Mouse (Mus musculus) large intestine, adult 2 months (tissue): ENCODE data around the gene Coch. TPM values are rescaled to one million over a fixed set of nuclear protein-coding genes. Genes with fewer than 3 reads are reported as not detected.
A peak's percentile ranks its signal among the peaks of the same experiment; 100 is the strongest.
"Not testable (repeated sequence)": the region's sequence is repeated elsewhere in the genome, so short reads cannot be mapped to it uniquely, and the experiment has no call there.

Experiments
- DNase-seq: peaks from one replicate; pipeline ENCODE4 v3.0.0-alpha.2; 2012; ENCODE audit warnings: low read depth, low spot score
- WGBS: fragments of 180-500 bp; shearing (Covaris S2); methylation state at CpG from one replicate; pipeline ENCODE4 v1.1.7; 2018; 5-methylcytosine and 5-hydroxymethylcytosine counted together
- polyA plus RNA-seq: library from polyadenylated mRNA; depleted of rRNA; stranded (reverse); fragments of >200 nt; gene quantifications from 2 replicates; pipeline ENCODE4 v1.2.3, GENCODE M21; 2012; rRNA removed

The Coch gene
- polyA plus RNA-seq, 1 experiment = 0.38 TPM

DNA sequence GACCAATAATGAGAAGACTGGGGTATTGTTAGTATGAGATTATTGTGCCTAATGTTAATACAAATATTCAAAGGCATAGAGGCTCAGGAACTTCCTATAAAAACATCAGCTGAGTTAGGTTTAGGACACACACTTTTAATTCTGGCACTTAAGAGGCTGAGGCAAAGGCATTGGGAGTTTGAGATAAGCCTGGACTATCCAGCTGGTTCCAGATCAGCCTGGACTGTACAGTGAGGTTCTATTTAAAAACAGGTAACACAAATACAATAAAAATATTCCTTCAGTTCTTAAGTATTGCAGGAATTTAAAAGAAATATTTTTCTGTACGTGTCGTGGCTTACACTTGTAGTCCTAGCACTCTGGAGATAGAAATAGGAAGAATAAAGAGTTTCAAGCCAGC, 43.1 kb downstream of the Coch start:
- no peak for DNase-seq
- WGBS = 86% methylated on average over 2 of the region's 2 CpGs

DNA sequence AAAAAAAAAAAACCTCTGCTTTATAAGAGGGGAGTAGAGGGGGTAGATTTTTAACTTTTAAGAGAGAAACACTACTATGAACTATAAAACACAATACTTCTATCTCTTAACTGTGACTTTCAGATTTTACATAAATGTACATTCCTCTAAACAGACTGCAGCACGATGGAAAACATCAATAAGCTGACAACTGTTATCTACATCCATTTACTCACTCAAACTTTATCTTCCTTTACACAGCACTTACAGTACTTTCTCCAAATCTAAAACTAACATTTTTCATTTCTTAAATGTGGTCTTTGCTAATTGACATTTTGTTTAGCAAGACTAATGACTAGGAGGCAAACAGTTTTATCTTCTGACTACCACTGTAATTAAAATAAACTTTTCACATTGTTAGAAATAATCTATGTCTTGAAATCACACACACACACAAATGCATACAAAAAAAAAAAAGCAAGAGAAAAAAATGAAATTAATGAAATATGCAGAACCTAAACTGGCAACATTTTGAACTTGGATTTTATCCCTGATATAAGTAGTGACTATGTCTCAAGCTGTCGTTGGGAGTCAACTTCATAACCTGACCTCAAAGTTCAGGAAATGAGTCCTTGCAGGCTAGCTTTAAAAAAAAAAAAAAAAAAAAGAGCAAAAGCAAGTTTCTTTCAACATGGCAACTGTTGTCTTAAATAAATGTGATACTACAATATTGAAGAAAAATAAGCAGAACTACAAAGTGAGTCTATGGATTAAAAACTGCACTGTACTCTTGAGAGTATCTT, 43.7 kb downstream of the Coch start:
- 48% methylated on average over 2 of the region's 2 CpGs for WGBS
- DNase-seq = no peak

DNA sequence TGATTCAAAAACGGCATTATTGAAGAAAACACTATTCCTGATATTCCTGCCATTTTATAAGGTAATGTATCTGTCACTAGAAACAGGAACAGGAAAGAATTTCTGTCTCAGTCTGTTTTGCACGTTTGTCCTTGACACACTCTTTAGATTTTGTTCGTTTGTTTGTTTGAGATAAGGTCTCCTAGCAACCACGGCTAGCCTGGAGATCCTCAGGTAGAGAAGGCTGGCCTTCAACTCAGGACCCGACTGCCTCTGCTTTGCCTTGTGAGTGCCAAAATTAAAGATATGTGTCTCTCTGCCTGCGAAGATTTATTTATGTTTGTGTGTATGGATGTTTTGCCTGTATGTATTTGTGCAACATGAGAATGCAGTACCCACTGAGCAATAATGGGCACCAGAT, 48.7 kb downstream of the Coch start:
- WGBS = 17% methylated on average over 6 of the region's 6 CpGs
- DNase-seq = peak; percentile 73

DNA sequence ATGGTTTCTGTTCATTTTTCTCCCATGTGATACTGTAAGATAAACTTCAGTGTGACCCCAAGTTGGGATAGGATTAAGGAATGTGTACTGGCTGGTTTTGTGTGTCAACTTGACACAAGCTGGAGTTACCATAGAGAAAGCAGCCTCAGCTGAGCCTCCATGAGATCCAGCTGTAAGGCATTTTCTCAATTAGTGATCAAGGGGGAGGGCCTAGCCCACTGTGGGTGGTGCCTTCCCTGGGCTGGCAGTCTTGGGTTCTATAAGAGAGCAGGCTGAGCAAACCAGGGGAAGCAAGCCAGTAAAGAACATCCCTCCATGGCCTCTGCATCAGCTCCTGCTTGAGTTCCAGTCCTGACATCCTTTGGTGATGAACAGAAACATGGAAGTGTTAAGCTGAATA, 56.3 kb downstream of the Coch start:
- DNase-seq = not testable (repeated sequence)

Other genes starting within 250 kb of the Coch start
- gene G2e3, start 245.3 kb upstream of the Coch start, polyA plus RNA-seq = 1.1 and 1.8 TPM in 2 replicates
- 13.8 and 18.0 TPM in 2 replicates for gene Scfd1, start 215.8 kb upstream of the Coch start, polyA plus RNA-seq
- gene Ap4s1, start 97.7 kb downstream of the Coch start, polyA plus RNA-seq = 4.4 and 5.2 TPM in 2 replicates
- 6.5 and 8.7 TPM in 2 replicates for gene Strn3, start 98.6 kb downstream of the Coch start, polyA plus RNA-seq
- 10.9 and 16.7 TPM in 2 replicates for gene Hectd1, start 236.2 kb downstream of the Coch start, polyA plus RNA-seq